8 mouse cellular contexts compared by ENCODE assay signal in the genomic region with DNA sequence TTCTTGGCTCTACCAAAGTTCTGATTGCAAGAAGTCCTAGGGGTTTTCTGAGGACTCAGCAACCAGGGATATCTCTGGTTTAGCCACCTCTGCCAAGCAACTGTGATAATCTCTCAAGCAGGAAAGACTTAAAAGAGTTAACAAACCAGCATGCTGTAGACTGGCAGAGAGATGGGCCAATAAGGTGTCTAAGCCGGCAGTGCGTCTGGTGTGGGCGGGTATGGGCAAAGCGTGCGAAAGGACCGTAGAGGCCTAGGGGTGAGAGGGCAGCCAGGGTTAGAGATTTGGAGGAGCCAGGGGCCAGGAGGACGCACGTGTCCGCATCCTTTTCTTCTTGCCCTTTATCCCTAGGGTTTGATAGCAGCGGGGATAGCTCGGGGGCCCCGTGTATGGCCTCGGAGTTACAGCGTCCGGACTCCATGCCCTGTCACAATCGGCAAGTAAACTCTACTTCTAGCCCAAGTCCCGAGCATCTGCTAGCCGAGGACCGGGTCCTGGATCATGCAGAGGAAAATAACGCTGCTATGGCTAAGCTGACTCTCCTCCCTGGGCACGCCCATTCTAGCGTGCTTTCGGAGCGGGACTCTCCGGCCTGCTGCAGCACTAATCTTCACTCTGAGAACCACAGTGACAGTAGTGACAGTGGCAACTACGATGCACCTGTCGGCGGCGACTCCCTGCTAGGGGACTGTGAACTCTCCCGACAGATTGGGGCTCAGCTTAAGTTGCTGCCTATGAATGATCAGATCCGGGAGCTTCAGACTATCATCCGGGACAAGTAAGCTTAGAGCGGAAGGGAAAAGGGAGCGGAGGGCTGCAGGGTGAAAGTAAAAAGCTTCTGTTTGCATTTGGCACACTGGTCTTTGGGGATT. TPM values are rescaled to one million over a fixed set of nuclear protein-coding genes. Genes with fewer than 3 reads are reported as not detected.
DNase-seq lines count a peak whose midpoint lies in the region; ATAC-seq and TF ChIP-seq lines count a peak whose summit lies in the region.

A gene (plus strand): TSS at position 247 of the 872 bp plus-strand sequence.

- H3K27me3 ChIP-seq in E14TG2a.4 (ENCODE audit: insufficient read depth, low read length): no peaks in the 10 kb centered on the region
- H3K27me3 ChIP-seq in forebrain, embryonic 12.5 days: peaks cover 34% of the 10 kb centered on the region
- no peaks in the 10 kb centered on the region for H3K27me3 ChIP-seq in heart, postnatal 0 days (ENCODE audit: control insufficient read depth, insufficient read depth, low read length)
- H3K27me3 ChIP-seq in liver, embryonic 16.5 days (ENCODE audit: control insufficient read depth, insufficient read depth, low read depth, low read length): peaks cover 2% of the 10 kb centered on the region; the same call in 1 of the 2 replicates
- peaks cover 48% of the 10 kb centered on the region for H3K27me3 ChIP-seq in neural tube, embryonic 13.5 days

- TF ChIP-seq EP300 in heart, postnatal 0 days (IDR thresholded peaks at IDR 0.05; ENCODE audit: low read depth): no peak

- 24% methylated on average over 34 of the region's 34 CpGs for WGBS in forebrain, embryonic 12.5 days
- WGBS in heart, postnatal 0 days: 18% methylated on average over 34 of the region's 34 CpGs
- 21% methylated on average over 34 of the region's 34 CpGs for WGBS in liver, embryonic 16.5 days (ENCODE audit: insufficient replicate concordance)
- WGBS in neural tube, embryonic 13.5 days: 20% methylated on average over 34 of the region's 34 CpGs

- peak within 1 kb of the TSS; percentile 56; the same call in 1 of the 2 replicates for H3K27ac ChIP-seq in forebrain, embryonic 12.5 days
- peak within 1 kb of the TSS; percentile 73 for H3K27ac ChIP-seq in heart, postnatal 0 days (ENCODE audit: low read depth)
- peak within 1 kb of the TSS; percentile 22 for H3K27ac ChIP-seq in liver, embryonic 16.5 days (ENCODE audit: low read length)
- peak within 1 kb of the TSS; percentile 56; the same call in 1 of the 2 replicates for H3K27ac ChIP-seq in neural tube, embryonic 13.5 days (replicated peaks)

- H3K4me2 ChIP-seq in forebrain, embryonic 12.5 days: peak within 1 kb of the TSS; percentile 54
- H3K4me2 ChIP-seq in heart, postnatal 0 days (ENCODE audit: low read depth, low read length): peak within 1 kb of the TSS; percentile 64
- peak within 1 kb of the TSS; percentile 61 for H3K4me2 ChIP-seq in liver, embryonic 16.5 days (ENCODE audit: low read depth, low read length)
- H3K4me2 ChIP-seq in neural tube, embryonic 13.5 days: peak within 1 kb of the TSS; percentile 56

- H3K4me3 ChIP-seq in E14TG2a.4 (replicated peaks; ENCODE audit: low read length): peak within 1 kb of the TSS; percentile 79
- peak within 1 kb of the TSS; percentile 52 for H3K4me3 ChIP-seq in forebrain, embryonic 12.5 days (replicated peaks)
- H3K4me3 ChIP-seq in heart, postnatal 0 days (ENCODE audit: low read depth, low read length): peak within 1 kb of the TSS; percentile 69
- H3K4me3 ChIP-seq in liver, embryonic 16.5 days (ENCODE audit: low read depth, low read length): peak within 1 kb of the TSS; percentile 68
- H3K4me3 ChIP-seq in neural tube, embryonic 13.5 days: peak within 1 kb of the TSS; percentile 60

- DNase-seq in c-Kit-positive CD71-positive TER-119-positive erythroid progenitor cells, embryonic 14.5 days (ENCODE audit: low spot score): peak; percentile 61
- peak; percentile 67 for DNase-seq in heart, postnatal 0 days (ENCODE audit: low spot score)
- peak; percentile 78 to 87 for DNase-seq in kidney, postnatal 4 days
- DNase-seq in telencephalon, adult 2 months (ENCODE audit: low read depth, low spot score): peak; percentile 83

- H3K9me3 ChIP-seq in E14TG2a.4 (ENCODE audit: low read length): no peaks in the 10 kb centered on the region
- no peaks in the 10 kb centered on the region for H3K9me3 ChIP-seq in forebrain, embryonic 12.5 days
- H3K9me3 ChIP-seq in heart, postnatal 0 days (replicated peaks; ENCODE audit: control insufficient read depth, low read length): no peaks in the 10 kb centered on the region
- H3K9me3 ChIP-seq in liver, embryonic 16.5 days (replicated peaks; ENCODE audit: control insufficient read depth, low read length): no peaks in the 10 kb centered on the region
- no peaks in the 10 kb centered on the region for H3K9me3 ChIP-seq in neural tube, embryonic 13.5 days

- H3K36me3 ChIP-seq in E14TG2a.4 (ENCODE audit: insufficient read depth, low read length): no peaks in the 10 kb centered on the region
- H3K36me3 ChIP-seq in forebrain, embryonic 12.5 days (replicated peaks): no peaks in the 10 kb centered on the region
- no peaks in the 10 kb centered on the region for H3K36me3 ChIP-seq in heart, postnatal 0 days (replicated peaks; ENCODE audit: control insufficient read depth, insufficient read depth, low read length)
- no peaks in the 10 kb centered on the region for H3K36me3 ChIP-seq in liver, embryonic 16.5 days (ENCODE audit: control insufficient read depth, insufficient read depth)
- H3K36me3 ChIP-seq in neural tube, embryonic 13.5 days: no peaks in the 10 kb centered on the region

- TF ChIP-seq CTCF in E14TG2a.4 (conservative IDR thresholded peaks at IDR 0.05; ENCODE audit: low read length): no peak
- TF ChIP-seq CTCF in heart, postnatal 0 days (IDR thresholded peaks at IDR 0.05; ENCODE audit: low read depth): no peak

- peak; percentile 98 for ATAC-seq in forebrain, embryonic 12.5 days (ENCODE audit: low FRiP score)
- ATAC-seq in heart, postnatal 0 days (ENCODE audit: insufficient read depth, low read depth): peak; percentile 97
- peak; percentile 92 for ATAC-seq in liver, embryonic 16.5 days (ENCODE audit: low read depth)
- ATAC-seq in neural tube, embryonic 13.5 days (ENCODE audit: low read depth): peak; percentile 99

- H3K4me1 ChIP-seq in E14TG2a.4 (replicated peaks; ENCODE audit: low read depth, low read length): peaks cover 4% of the 10 kb centered on the region
- no peaks in the 10 kb centered on the region for H3K4me1 ChIP-seq in forebrain, embryonic 12.5 days
- no peaks in the 10 kb centered on the region for H3K4me1 ChIP-seq in heart, postnatal 0 days (ENCODE audit: control insufficient read depth, insufficient read depth)
- H3K4me1 ChIP-seq in liver, embryonic 16.5 days (ENCODE audit: control insufficient read depth, low read depth, low read length): no peaks in the 10 kb centered on the region; the same call in 1 of the 2 replicates
- no peaks in the 10 kb centered on the region for H3K4me1 ChIP-seq in neural tube, embryonic 13.5 days (replicated peaks)

- peak within 1 kb of the TSS; percentile 53 for H3K9ac ChIP-seq in forebrain, embryonic 12.5 days
- peak within 1 kb of the TSS; percentile 52 for H3K9ac ChIP-seq in heart, postnatal 0 days (replicated peaks; ENCODE audit: low read depth, low read length)
- peak within 1 kb of the TSS; percentile 58 for H3K9ac ChIP-seq in liver, embryonic 16.5 days (ENCODE audit: low read depth, low read length)
- peak within 1 kb of the TSS; percentile 70 for H3K9ac ChIP-seq in neural tube, embryonic 13.5 days

RNA-seq across cellular contexts. Expression of the gene that starts here (rescaled TPM):
- polyA plus RNA-seq in forebrain, embryonic 12.5 days (2016; fragmentation: Nextera tagmentation; extraction: Ambion mirVana): 1.5 and 1.9 TPM in 2 replicates
- 7.6 and 8.5 TPM in 2 replicates for total RNA-seq in heart, postnatal 0 days (2014; rRNA removed; ENCODE audit: low replicate concordance)
- 0.37 and 0.48 TPM in 2 replicates for polyA plus RNA-seq in heart, postnatal 0 days (2015; fragmentation: Nextera tagmentation; extraction: Ambion mirVana)
- polyA plus RNA-seq in liver, embryonic 16.5 days (2015; fragmentation: Nextera tagmentation; extraction: Ambion mirVana): 0.26 and 0.42 TPM in 2 replicates
- polyA plus RNA-seq in neural tube, embryonic 13.5 days (2015; fragmentation: Nextera tagmentation; extraction: Ambion mirVana): 1.3 and 2.2 TPM in 2 replicates

Comparison
In these comparisons a context has a peak if more than half of its experiments do, and no peak if none do; other contexts are left out.
1. Peak in every context shown above with its lines: DNase-seq, ATAC-seq, H3K4me3 ChIP-seq and H3K27ac ChIP-seq.
2. Peak in ATAC-seq, H3K4me3 ChIP-seq, H3K27ac ChIP-seq, H3K9ac ChIP-seq and H3K4me2 ChIP-seq in liver, embryonic 16.5 days; RNA of the gene not detected or under 1 TPM.
3. H3K27ac ChIP-seq: peak in every context shown above with its lines; median percentile 73 in heart, postnatal 0 days; 56 in forebrain, embryonic 12.5 days; 56 in neural tube, embryonic 13.5 days; 22 in liver, embryonic 16.5 days.